Mouse (Mus musculus) G1E (cell line): ENCODE results near the gene Serinc4.

Experiments used
- CTCF ChIP-seq: IDR thresholded peaks from 2 replicates; pipeline ENCODE4 v1.5.1; 2012; ENCODE audit warnings: low read depth, low read length, inconsistent platforms, mixed read lengths
- GATA1 ChIP-seq: IDR thresholded peaks from 2 replicates; pipeline ENCODE4 v1.6.1; 2012; ENCODE audit warnings: borderline replicate concordance, low read length, inconsistent platforms, mixed read lengths
- POLR2AphosphoS5 ChIP-seq: IDR thresholded peaks from 2 replicates; pipeline ENCODE4 v1.6.1; 2012; ENCODE audit warnings: low read depth, low read length, inconsistent platforms; ENCODE audit not compliant: insufficient replicate concordance

- no peak for TF ChIP-seq CTCF
- no peak for TF ChIP-seq GATA1
- no peak for TF ChIP-seq POLR2AphosphoS5
These were observed 40.2 kb downstream of the Serinc4 start for GRCm38 (mm10) chr2:121416356-121416755.
